Mouse (Mus musculus) ES-E14 (cell line): Measurements from ENCODE around the gene Paf1.

ENCODE experiments used
- HCFC1 ChIP-seq: IDR thresholded peaks from 2 replicates; pipeline ENCODE4 v1.6.1; 2012; ENCODE audit warnings: low read length, inconsistent platforms, borderline replicate concordance; ENCODE audit not compliant: insufficient read depth
- MAFK ChIP-seq: IDR thresholded peaks from 2 replicates; pipeline ENCODE4 v1.6.1; 2014; ENCODE audit warnings: mild to moderate bottlenecking, low read depth, low read length, inconsistent platforms; ENCODE audit not compliant: insufficient read depth
- ZC3H11A ChIP-seq: IDR thresholded peaks from 2 replicates; pipeline ENCODE4 v1.6.1; 2012; ENCODE audit warnings: low read depth, mild to moderate bottlenecking, inconsistent platforms, low read length, borderline replicate concordance

DNA sequence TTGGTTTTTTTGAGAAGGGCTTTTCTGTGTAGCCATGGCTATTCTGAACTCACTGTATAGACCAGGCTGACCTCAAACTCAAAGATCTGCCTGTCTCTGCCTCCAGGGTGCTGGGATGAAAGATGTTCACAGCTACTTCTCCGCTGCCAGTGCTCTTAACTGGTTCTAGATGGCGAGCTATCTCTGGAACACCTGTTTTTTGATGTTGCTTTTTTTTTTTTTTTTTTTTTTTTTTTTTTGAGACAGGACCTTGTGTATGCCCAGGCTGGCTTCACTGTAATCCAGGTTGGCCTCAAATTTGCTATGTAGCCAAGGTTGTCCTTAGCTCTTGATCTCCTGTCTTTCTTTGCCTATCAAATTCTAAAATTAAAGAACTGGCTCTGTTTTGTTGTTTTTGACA lies 46.0 kb downstream of the Paf1 start:
- TF ChIP-seq MAFK (no peak), HCFC1 (no peak), ZC3H11A (no peak)
